Mouse (Mus musculus): ENCODE results near the gene Trpm3.

Gene Trpm3

GRCm38 (mm10) chr19:22915868-22916642 is 777.2 kb downstream of the Trpm3 start:
- DNase-seq (ENCODE audit: inconsistent age in 2 of 2, low spot score in 1 of 2) = peak; percentile 80 to 94

GRCm38 (mm10) chr19:22916643-22917344 is 777.9 kb downstream of the Trpm3 start:
- DNase-seq (ENCODE audit: inconsistent age in 2 of 2, low spot score in 1 of 2) = peak; percentile 98

GRCm38 (mm10) chr19:22917345-22917735 is 778.5 kb downstream of the Trpm3 start:
- DNase-seq (ENCODE audit: inconsistent age in 2 of 2, low spot score in 1 of 2) = no peak

- DNase-seq (ENCODE audit: inconsistent age in 2 of 2, low spot score in 1 of 2) = no peak
Observed at GRCm38 (mm10) chr19:22920949-22921348, 782.1 kb downstream of the Trpm3 start.

GRCm38 (mm10) chr19:22922871-22923670 is 784.2 kb downstream of the Trpm3 start:
- no peak for DNase-seq (ENCODE audit: inconsistent age in 2 of 2, low spot score in 1 of 2)

- no peak for DNase-seq (ENCODE audit: inconsistent age in 2 of 2, low spot score in 1 of 2)
Observed at GRCm38 (mm10) chr19:22925284-22925683, 786.4 kb downstream of the Trpm3 start.

GRCm38 (mm10) chr19:22926753-22927152 is 787.9 kb downstream of the Trpm3 start:
- DNase-seq (ENCODE audit: inconsistent age in 2 of 2, low spot score in 1 of 2) = no peak

GRCm38 (mm10) chr19:22928366-22928765 is 789.5 kb downstream of the Trpm3 start:
- DNase-seq (ENCODE audit: inconsistent age in 2 of 2, low spot score in 1 of 2) = no peak

- no peak for DNase-seq (ENCODE audit: inconsistent age in 2 of 2, low spot score in 1 of 2)
Observed at GRCm38 (mm10) chr19:22929768-22930167, 790.9 kb downstream of the Trpm3 start.

GRCm38 (mm10) chr19:22930368-22930834 is 791.6 kb downstream of the Trpm3 start:
- peak; percentile 52 to 82 for DNase-seq (ENCODE audit: inconsistent age in 2 of 2, low spot score in 1 of 2)

GRCm38 (mm10) chr19:22931006-22931405 is 792.2 kb downstream of the Trpm3 start:
- DNase-seq (ENCODE audit: inconsistent age in 2 of 2, low spot score in 1 of 2) = no peak

GRCm38 (mm10) chr19:22935067-22935466 is 796.2 kb downstream of the Trpm3 start:
- DNase-seq (ENCODE audit: inconsistent age in 2 of 2, low spot score in 1 of 2) = no peak

- DNase-seq (ENCODE audit: inconsistent age in 2 of 2, low spot score in 1 of 2) = peak in 1 of 2 experiments; percentile 50
Observed at GRCm38 (mm10) chr19:22938848-22939724, 800.2 kb downstream of the Trpm3 start.

GRCm38 (mm10) chr19:22939836-22940235 is 801.0 kb downstream of the Trpm3 start:
- DNase-seq (ENCODE audit: inconsistent age in 2 of 2, low spot score in 1 of 2) = no peak

- DNase-seq (ENCODE audit: inconsistent age in 2 of 2, low spot score in 1 of 2) = peak; percentile 70 to 86
Observed at GRCm38 (mm10) chr19:22940487-22940886, 801.6 kb downstream of the Trpm3 start.

- no peak for DNase-seq (ENCODE audit: inconsistent age in 2 of 2, low spot score in 1 of 2)
Observed at GRCm38 (mm10) chr19:22940956-22941355, 802.1 kb downstream of the Trpm3 start.

- DNase-seq (ENCODE audit: inconsistent age in 2 of 2, low spot score in 1 of 2) = no peak
Observed at GRCm38 (mm10) chr19:22952480-22952879, 813.6 kb downstream of the Trpm3 start.

GRCm38 (mm10) chr19:22953191-22953590 is 814.3 kb downstream of the Trpm3 start:
- no peak for DNase-seq (ENCODE audit: inconsistent age in 2 of 2, low spot score in 1 of 2)

- no peak for DNase-seq (ENCODE audit: inconsistent age in 2 of 2, low spot score in 1 of 2)
Observed at GRCm38 (mm10) chr19:22958414-22958813, 819.6 kb downstream of the Trpm3 start.
